Mouse (Mus musculus) hindbrain, embryonic 16.5 days (tissue): ENCODE measurements around the gene Esyt1. TPM values are rescaled to one million over a fixed set of nuclear protein-coding genes. Genes with fewer than 3 reads are reported as not detected.

Experiments
- ATAC-seq: fragments of 200-750 bp; cut with Nextera tagmentation; 2 replicates; pipeline ENCODE4 v1.8.0; 2017; ENCODE audit warnings: moderate TSS enrichment, moderate library complexity
- H3K27ac ChIP-seq: fragments of 300-500 bp; sonication (generic); 2 replicates; pipeline ENCODE4 v1.5.1; 2014; ENCODE audit warnings: low read depth, mild to moderate bottlenecking, control low read depth, low read length, moderate library complexity
- H3K27me3 ChIP-seq: fragments of 300-500 bp; sonication (generic); replicated peaks from 2 replicates; pipeline ENCODE4 v1.6.1; 2014; ENCODE audit warnings: low read length; ENCODE audit not compliant: control insufficient read depth, insufficient read depth
- H3K36me3 ChIP-seq: fragments of 300-500 bp; sonication (generic); 2 replicates; pipeline ENCODE4 v1.6.1; 2014; ENCODE audit warnings: mild to moderate bottlenecking, low read length, moderate library complexity, mixed read lengths; ENCODE audit not compliant: control insufficient read depth, insufficient read depth
- H3K4me1 ChIP-seq: fragments of 300-500 bp; sonication (generic); 2 replicates; pipeline ENCODE4 v1.6.1; 2014; ENCODE audit warnings: low read depth, low read length; ENCODE audit not compliant: control insufficient read depth, insufficient read depth
- H3K4me2 ChIP-seq: fragments of 300-500 bp; sonication (generic); 2 replicates; pipeline ENCODE4 v1.6.1; 2014; ENCODE audit warnings: mild to moderate bottlenecking, low read length, control low read depth, moderate library complexity
- H3K4me3 ChIP-seq: fragments of 300-500 bp; sonication (generic); 2 replicates; pipeline ENCODE4 v1.5.1; 2014; ENCODE audit warnings: mild to moderate bottlenecking, low read length, control low read depth, moderate library complexity
- H3K9ac ChIP-seq: fragments of 300-500 bp; sonication (generic); 2 replicates; pipeline ENCODE4 v1.6.1; 2014; ENCODE audit warnings: low read depth, mild to moderate bottlenecking, control low read depth, low read length, moderate library complexity
- H3K9me3 ChIP-seq: fragments of 300-500 bp; sonication (generic); 2 replicates; pipeline ENCODE4 v1.6.1; 2014; ENCODE audit warnings: mild to moderate bottlenecking, low read length, moderate library complexity; ENCODE audit not compliant: control insufficient read depth
- WGBS: fragments of 180-500 bp; shearing (Covaris S2); extraction: QIAGEN DNeasy Blood & Tissue Kit; methylation state at CpG from one replicate; pipeline ENCODE4 v1.1.7; 2014; 5-methylcytosine and 5-hydroxymethylcytosine counted together
- polyA plus RNA-seq: library from polyadenylated mRNA; unstranded; fragments of >200 nt; fragmentation: Nextera tagmentation; extraction: Ambion mirVana; gene quantifications from 2 replicates; pipeline ENCODE4 v1.2.1, GENCODE M21; 2015

The Esyt1 gene
- polyA plus RNA-seq, 1 experiment from 2014 or later = 13.5 TPM

DNA sequence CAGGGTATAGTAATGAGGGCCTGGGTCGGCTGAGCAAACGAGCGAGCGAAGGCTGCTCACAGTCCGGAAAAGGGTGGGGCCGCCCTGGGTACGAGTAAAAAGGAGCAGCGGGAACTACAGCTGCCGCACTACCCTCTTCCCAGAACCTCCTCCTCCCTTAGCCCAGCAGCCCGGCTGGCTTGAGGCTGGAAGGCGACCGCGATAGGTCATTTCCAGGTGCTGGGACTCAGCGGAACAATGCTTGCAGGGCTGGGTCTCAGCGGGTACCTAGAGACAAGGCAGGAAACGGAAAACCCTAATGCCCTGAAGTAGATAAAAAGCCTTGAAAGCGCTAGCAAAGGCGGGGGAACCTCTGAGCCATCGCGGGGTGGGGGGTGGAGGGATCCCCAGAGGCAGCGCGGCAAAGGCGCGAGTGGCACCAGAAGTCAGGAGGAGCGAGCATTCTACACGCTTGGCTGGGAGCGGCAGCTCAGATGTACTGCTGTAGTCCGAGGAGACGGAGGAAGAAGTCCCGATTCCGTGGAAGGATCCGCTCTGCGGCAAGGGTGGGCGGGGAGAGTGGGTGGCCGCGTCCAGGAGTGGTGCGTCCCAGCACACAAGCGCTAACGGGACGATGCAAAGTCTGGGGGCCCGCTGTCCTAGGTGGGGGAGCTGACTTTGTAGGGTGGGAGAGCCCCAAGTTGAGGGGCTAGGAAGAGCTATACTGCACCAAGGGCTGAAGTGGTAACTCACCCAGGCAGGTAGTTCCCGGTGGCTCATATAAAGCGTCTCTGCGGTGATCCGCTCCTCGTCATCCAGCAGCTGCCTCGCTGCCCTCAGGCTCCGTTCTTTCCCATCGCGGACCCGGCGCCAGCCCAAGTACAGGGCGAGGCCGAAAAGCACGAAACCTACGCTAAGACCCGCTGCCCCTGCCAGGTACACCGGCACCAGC, 674 bp downstream of the Esyt1 start:
- Histone ChIP-seq H3K4me3 (peak overlapping the region; percentile 83), H3K4me1 (peaks cover 13% of the 10 kb centered on the region), H3K36me3 (no peaks in the 10 kb centered on the region), H3K27ac (peak overlapping the region; percentile 63), H3K9me3 (no peaks in the 10 kb centered on the region), H3K27me3 (peaks cover 2% of the 10 kb centered on the region; the same call in 1 of the 2 replicates), H3K4me2 (peak overlapping the region; percentile 100), H3K9ac (peak overlapping the region; percentile 82)
- under 1% methylated on average over 58 of the region's 58 CpGs for WGBS
- ATAC-seq = peak; percentile 27

DNA sequence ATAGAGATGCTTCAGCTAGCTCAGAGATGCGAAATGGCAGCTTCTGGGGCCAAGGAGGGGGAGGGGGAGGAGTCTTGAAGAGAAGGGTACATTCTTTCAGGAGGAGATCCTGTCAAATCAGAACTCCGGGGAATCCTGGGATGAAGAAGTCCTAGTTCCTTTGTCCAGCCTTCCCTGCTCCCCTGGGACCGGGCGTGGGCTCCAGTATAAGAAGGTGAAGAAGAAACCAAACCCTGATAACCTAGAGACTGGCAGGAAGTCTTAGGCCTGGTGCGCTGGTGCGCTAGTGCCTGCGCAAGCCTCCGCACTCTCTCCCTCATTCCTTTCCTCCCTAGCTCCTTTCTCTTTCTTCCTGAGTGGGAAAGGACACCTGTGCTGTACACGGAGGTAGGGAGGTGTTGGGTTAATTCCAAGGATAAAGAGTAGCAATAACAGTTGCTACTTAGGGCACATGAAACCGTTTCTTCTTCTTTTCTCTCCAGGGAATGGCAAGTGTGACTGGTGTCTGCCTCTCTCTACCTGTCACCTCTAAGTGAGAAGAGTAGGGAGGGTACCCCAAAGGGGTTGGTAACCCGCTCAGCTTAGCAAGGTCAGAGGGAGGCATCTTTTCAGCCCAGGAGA, 1.4 kb downstream of the Esyt1 start:
- peak overlapping the region; percentile 83 for H3K4me3 ChIP-seq
- peak overlapping the region; percentile 63 for H3K27ac ChIP-seq
- 11% methylated on average over 11 of the region's 11 CpGs for WGBS
- peaks cover 2% of the 10 kb centered on the region; the same call in 1 of the 2 replicates for H3K27me3 ChIP-seq
- peaks cover 13% of the 10 kb centered on the region for H3K4me1 ChIP-seq
- H3K9me3 ChIP-seq = no peaks in the 10 kb centered on the region
- no peaks in the 10 kb centered on the region for H3K36me3 ChIP-seq
- H3K9ac ChIP-seq = peak overlapping the region; percentile 82
- no peak for ATAC-seq
- H3K4me2 ChIP-seq = peak overlapping the region; percentile 100

DNA sequence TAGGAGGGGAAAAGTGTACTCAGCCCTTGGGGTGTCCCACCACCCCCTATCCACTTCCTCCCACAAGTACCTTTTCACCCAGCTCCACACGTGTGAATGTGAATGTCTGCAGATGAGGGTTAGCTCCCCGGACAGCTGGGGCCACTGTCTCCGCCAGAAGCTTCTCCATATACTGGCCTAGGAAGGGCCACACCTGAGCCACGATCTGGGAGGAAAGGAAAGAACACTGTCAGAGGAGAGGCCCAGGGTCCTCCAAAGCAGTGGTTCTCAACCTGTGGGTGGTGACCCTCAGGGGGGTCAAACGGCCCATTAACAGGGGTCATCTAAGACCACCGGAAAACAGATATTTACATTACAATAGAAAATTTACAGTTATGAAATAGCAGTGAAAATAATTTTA, 3.3 kb downstream of the Esyt1 start:
- WGBS = 86% methylated on average over 6 of the region's 6 CpGs
- Histone ChIP-seq H3K27me3 (peaks cover 2% of the 10 kb centered on the region; the same call in 1 of the 2 replicates), H3K4me2 (no peak overlapping the region), H3K9ac (no peak overlapping the region), H3K27ac (no peak overlapping the region), H3K9me3 (no peaks in the 10 kb centered on the region), H3K4me3 (no peak overlapping the region), H3K4me1 (peaks cover 13% of the 10 kb centered on the region), H3K36me3 (no peaks in the 10 kb centered on the region)
- ATAC-seq = no peak

DNA sequence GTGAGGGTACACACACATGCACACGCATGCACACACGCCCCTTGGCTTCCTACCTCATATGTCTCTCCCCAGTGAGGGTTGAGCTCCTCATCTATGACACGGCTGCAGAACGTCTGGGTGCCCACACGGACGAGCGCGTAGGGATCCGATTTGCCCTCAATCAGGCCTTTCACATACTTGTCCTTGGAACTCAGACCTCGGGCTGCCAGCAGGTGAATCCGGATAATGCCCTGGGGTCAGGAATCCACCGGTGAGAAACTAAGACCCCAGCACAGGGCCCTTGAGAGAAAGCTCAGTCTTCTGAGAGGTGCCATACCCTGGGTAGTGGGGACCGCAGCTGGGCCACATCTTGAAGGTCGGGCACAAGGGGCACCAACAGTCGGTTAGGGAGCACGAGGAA, 5.1 kb downstream of the Esyt1 start:
- H3K27ac ChIP-seq = no peak overlapping the region
- no peak for ATAC-seq
- no peak overlapping the region for H3K4me3 ChIP-seq
- 85% methylated on average over 16 of the region's 16 CpGs for WGBS
- H3K4me2 ChIP-seq = no peak overlapping the region
- no peaks in the 10 kb centered on the region for H3K9me3 ChIP-seq
- peaks cover 8% of the 10 kb centered on the region for H3K4me1 ChIP-seq
- H3K27me3 ChIP-seq = peaks cover 6% of the 10 kb centered on the region
- H3K9ac ChIP-seq = no peak overlapping the region
- H3K36me3 ChIP-seq = no peaks in the 10 kb centered on the region

DNA sequence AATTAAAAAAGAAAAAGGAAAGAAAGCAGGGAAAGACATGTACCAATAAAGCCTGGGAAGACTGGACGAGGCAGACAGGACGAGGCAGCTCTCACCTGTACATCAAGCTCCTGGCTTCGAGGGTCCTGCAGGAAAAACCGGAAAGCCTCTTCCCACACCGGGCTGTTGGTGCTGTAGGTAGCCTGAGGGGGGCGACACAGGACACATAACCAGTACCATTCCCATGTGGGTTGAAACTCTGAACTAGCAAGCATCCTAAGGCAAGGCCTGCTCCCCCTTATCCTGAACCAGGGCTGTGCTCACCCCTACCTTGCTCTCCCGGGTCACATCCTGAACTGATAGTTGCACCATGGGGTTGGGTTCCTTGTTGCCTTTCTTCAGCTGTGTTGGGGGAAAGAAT, 6.8 kb downstream of the Esyt1 start:
- no peak overlapping the region for H3K9ac ChIP-seq
- 78% methylated on average over 7 of the region's 7 CpGs for WGBS
- no peak overlapping the region for H3K4me2 ChIP-seq
- no peaks in the 10 kb centered on the region; the same call in 1 of the 2 replicates for H3K4me1 ChIP-seq
- no peaks in the 10 kb centered on the region for H3K9me3 ChIP-seq
- no peaks in the 10 kb centered on the region for H3K36me3 ChIP-seq
- peaks cover 5% of the 10 kb centered on the region for H3K27me3 ChIP-seq
- no peak; the same call in 1 of the 2 replicates for ATAC-seq
- no peak overlapping the region for H3K4me3 ChIP-seq
- no peak overlapping the region for H3K27ac ChIP-seq

DNA sequence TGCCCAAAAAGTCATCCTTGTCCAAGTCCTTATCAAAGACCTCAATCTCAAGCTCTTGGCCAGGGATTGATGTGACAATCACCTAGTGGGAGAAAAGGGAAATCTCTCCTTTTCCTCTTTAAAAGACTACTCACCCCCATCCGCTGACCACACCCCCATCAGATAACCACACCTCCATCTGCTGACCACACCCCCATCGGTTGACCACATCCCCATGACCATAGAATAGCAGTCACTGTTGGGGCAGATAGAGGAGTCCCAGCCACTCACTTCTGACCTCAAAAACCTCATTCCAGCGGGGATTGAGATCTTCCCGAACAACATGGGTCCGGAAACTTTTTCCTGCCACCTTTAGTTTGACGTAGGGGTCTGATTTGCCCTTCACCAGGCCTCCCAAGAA, 9.0 kb downstream of the Esyt1 start:
- Histone ChIP-seq H3K4me3 (no peak overlapping the region), H3K27ac (no peak overlapping the region), H3K27me3 (peaks cover 4% of the 10 kb centered on the region), H3K36me3 (no peaks in the 10 kb centered on the region), H3K4me2 (no peak overlapping the region), H3K4me1 (no peaks in the 10 kb centered on the region), H3K9ac (no peak overlapping the region), H3K9me3 (no peaks in the 10 kb centered on the region)
- ATAC-seq = no peak
- WGBS = 29% methylated on average over 6 of the region's 6 CpGs

DNA sequence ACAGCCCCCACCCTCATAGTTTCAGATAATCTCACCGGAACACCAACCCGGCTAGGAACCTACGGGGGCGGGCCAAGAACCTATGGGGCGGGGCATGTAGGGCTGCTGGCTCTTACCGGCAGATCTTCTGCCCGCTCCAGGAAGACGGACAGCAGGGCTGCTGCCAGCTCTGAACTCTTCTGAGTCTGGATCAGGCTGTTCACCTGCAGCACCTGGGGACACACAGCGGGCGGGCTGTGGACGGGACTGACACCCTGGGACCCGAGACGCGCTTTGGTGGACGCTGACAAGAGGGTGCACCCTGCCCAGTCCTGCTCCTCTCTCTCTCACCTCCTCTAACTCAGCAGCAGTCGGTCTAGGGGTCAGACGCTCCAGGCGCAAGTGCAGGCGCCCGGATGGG, 9.6 kb downstream of the Esyt1 start:
- WGBS = 22% methylated on average over 20 of the region's 20 CpGs
- H3K27ac ChIP-seq = no peak overlapping the region
- peaks cover 4% of the 10 kb centered on the region for H3K27me3 ChIP-seq
- H3K4me2 ChIP-seq = 0 out of 2 replicates have a peak overlapping the region, but pooled peaks have one; percentile 0
- H3K4me3 ChIP-seq = no peak overlapping the region
- no peak overlapping the region; the same call in 1 of the 2 replicates for H3K9ac ChIP-seq
- H3K4me1 ChIP-seq = no peaks in the 10 kb centered on the region
- no peaks in the 10 kb centered on the region for H3K9me3 ChIP-seq
- ATAC-seq = no peak
- 0 out of 2 replicates have a peak, but pooled peaks cover 3% of the 10 kb centered on the region for H3K36me3 ChIP-seq

DNA sequence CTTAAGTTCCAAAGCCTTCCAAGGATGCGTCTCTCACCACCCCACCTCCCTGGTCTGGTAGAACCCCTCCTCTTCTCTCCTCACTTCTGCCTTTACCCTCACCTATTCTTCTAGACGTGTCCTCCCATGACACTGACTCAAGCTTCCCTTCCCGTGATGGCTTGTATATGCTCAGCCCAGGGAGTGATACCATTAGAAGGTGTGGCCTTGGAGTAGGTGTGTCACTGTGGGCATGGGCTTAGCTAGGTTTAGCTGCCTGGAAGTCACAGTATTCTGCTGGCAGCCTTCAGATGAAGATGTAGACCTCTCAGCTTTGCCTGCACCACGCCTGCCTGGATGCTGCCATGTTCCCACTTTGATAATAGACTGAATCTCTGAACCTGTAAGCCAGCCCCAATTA, 10.6 kb downstream of the Esyt1 start:
- Histone ChIP-seq H3K27me3 (peaks cover 4% of the 10 kb centered on the region), H3K9me3 (no peaks in the 10 kb centered on the region), H3K4me1 (no peaks in the 10 kb centered on the region), H3K27ac (no peak overlapping the region), H3K36me3 (peaks cover 5% of the 10 kb centered on the region; the same call in 1 of the 2 replicates), H3K4me3 (no peak overlapping the region), H3K4me2 (no peak overlapping the region), H3K9ac (no peak overlapping the region)
- no peak for ATAC-seq
- 91% methylated on average over 4 of the region's 4 CpGs for WGBS

DNA sequence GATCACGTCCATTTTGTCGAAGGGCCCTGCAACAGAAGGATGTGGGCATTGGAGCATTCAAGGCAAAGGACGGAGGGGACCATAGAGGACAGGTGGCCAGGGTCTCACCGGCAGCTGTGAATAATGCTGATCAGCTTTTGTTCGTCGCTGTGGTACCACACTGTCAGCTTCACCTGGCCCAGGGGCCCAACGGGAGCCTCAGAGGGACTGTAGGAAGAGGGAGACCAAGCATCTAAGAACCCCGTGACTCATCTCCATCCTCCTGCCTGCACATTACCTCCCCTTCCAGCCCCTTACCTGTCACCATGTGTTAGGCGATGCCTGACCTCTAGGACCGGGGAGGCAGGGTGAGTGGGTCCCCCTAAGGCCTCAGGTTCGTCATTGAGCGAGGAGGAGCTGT, 13.9 kb downstream of the Esyt1 start:
- Histone ChIP-seq H3K9me3 (no peaks in the 10 kb centered on the region), H3K9ac (no peak overlapping the region), H3K4me1 (no peaks in the 10 kb centered on the region), H3K4me2 (no peak overlapping the region), H3K36me3 (peaks cover 9% of the 10 kb centered on the region; the same call in 1 of the 2 replicates), H3K27me3 (peaks cover 2% of the 10 kb centered on the region), H3K27ac (no peak overlapping the region), H3K4me3 (no peak overlapping the region)
- WGBS = 85% methylated on average over 12 of the region's 12 CpGs
- ATAC-seq = no peak
